22 mouse cellular contexts compared by ENCODE assay signal in the genomic region with DNA sequence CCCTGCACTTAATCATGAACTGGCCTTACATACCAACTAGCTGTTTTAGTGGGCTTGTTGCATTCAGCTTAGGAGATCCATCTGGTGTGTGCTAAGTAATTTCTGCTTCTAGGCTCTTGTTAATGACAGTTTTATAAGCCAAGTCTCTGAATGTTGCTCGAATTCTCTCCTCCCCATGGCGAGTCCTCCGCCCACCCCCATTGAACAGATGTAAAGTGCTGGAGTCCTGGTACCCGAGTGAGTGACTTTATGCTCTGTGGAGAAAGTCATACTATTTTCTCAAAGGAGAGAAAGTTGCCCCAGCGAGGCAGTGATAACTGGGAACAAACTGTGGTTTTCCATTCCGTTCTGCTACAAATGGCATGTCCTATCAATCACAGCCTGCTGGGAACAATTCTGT.
DNase-seq lines count a peak whose midpoint lies in the region; ATAC-seq and TF ChIP-seq lines count a peak whose summit lies in the region.
"Had no signal": no experiment of that assay in that cellular context is flagged by ENCODE, and none has a peak within 500 bp of the region (broad histone marks: within the 10 kb centered on the region; RNA-seq: fewer than 3 reads in every experiment).

No protein-coding gene starts in this region.

- H3K4me3 ChIP-seq in kidney, embryonic 16.5 days (ENCODE audit: low read length) = no peak overlapping the region
- no peak overlapping the region for H3K4me3 ChIP-seq in lung, postnatal 0 days (ENCODE audit: low read depth, low read length)
- H3K4me3 ChIP-seq in hindbrain, embryonic 15.5 days = no peak overlapping the region
- H3K4me3 ChIP-seq: forebrain, embryonic 10.5 days; gastrocnemius, adult 2 months; heart, embryonic 10.5 days; intestine, embryonic 15.5 days; left cerebral cortex, adult 2 months; limb, embryonic 12.5 days; midbrain, embryonic 12.5 days had no signal

- TF ChIP-seq CTCF in lung, postnatal 0 days (IDR thresholded peaks at IDR 0.05) = no peak

- no peak overlapping the region for H3K4me2 ChIP-seq in kidney, embryonic 16.5 days (replicated peaks; ENCODE audit: low read depth, low read length)
- no peak overlapping the region for H3K4me2 ChIP-seq in lung, postnatal 0 days (replicated peaks; ENCODE audit: low read depth, low read length)
- H3K4me2 ChIP-seq in hindbrain, embryonic 15.5 days = no peak overlapping the region
- H3K4me2 ChIP-seq: intestine, embryonic 15.5 days; limb, embryonic 12.5 days; liver, embryonic 11.5 days; midbrain, embryonic 12.5 days had no signal

- peaks cover 43% of the 10 kb centered on the region for H3K4me1 ChIP-seq in kidney, embryonic 16.5 days (ENCODE audit: insufficient read depth, low read length)
- H3K4me1 ChIP-seq in lung, postnatal 0 days (ENCODE audit: insufficient read depth, low read depth, low read length) = no peaks in the 10 kb centered on the region; the same call in 1 of the 2 replicates
- H3K4me1 ChIP-seq in hindbrain, embryonic 15.5 days (replicated peaks) = peaks cover 30% of the 10 kb centered on the region

- no peaks in the 10 kb centered on the region for H3K27me3 ChIP-seq in kidney, embryonic 16.5 days (ENCODE audit: insufficient read depth, low read length)
- H3K27me3 ChIP-seq in lung, postnatal 0 days (replicated peaks; ENCODE audit: insufficient read depth, low read length) = no peaks in the 10 kb centered on the region; the same call in 1 of the 2 replicates
- H3K27me3 ChIP-seq in hindbrain, embryonic 15.5 days = no peaks in the 10 kb centered on the region
- H3K27me3 ChIP-seq: intestine, embryonic 15.5 days; limb, embryonic 12.5 days; midbrain, embryonic 12.5 days had no signal

- no peak for DNase-seq in kidney, adult 18-20 months
- peak; percentile 44 for DNase-seq in lung, postnatal 0 days (ENCODE audit: low spot score)
- no peak for DNase-seq in lung, postnatal 14 days
- DNase-seq in layer of hippocampus, adult 9-11 months = peak; percentile 49
- no peak for DNase-seq in gastrocnemius, postnatal 10 days
- no peak for DNase-seq in adrenal gland, adult (ENCODE audit: inconsistent age in 2 of 2, low spot score in 1 of 2)
- DNase-seq: adrenal gland, adult 8-10 months; cerebellum, adult 18-20 months; cerebellum, postnatal 14 days; gastrocnemius, adult 2 months; heart, postnatal 4 days; lung, adult 18-20 months; thymus, postnatal 14 days had no signal

- H3K36me3 ChIP-seq in kidney, embryonic 16.5 days (ENCODE audit: insufficient read depth, low read length) = no peaks in the 10 kb centered on the region
- H3K36me3 ChIP-seq in lung, postnatal 0 days (ENCODE audit: insufficient read depth, low read length) = no peaks in the 10 kb centered on the region
- H3K36me3 ChIP-seq in hindbrain, embryonic 15.5 days = no peaks in the 10 kb centered on the region
- H3K36me3 ChIP-seq: forebrain, embryonic 10.5 days; heart, embryonic 10.5 days; intestine, embryonic 15.5 days; limb, embryonic 12.5 days; midbrain, embryonic 12.5 days had no signal

- peak overlapping the region; percentile 35; the same call in 1 of the 2 replicates for H3K27ac ChIP-seq in kidney, embryonic 16.5 days (ENCODE audit: low read length)
- H3K27ac ChIP-seq in lung, postnatal 0 days (ENCODE audit: low read length) = no peak overlapping the region
- 0 out of 2 replicates have a peak overlapping the region, but pooled peaks have one; percentile 6 for H3K27ac ChIP-seq in hindbrain, embryonic 15.5 days (replicated peaks)
- H3K27ac ChIP-seq: forebrain, embryonic 10.5 days; gastrocnemius, adult 2 months; heart, embryonic 10.5 days; intestine, embryonic 15.5 days; left cerebral cortex, adult 2 months; limb, embryonic 12.5 days; midbrain, embryonic 12.5 days had no signal

- H3K9ac ChIP-seq in kidney, embryonic 16.5 days (replicated peaks; ENCODE audit: low read length) = no peak overlapping the region
- no peak overlapping the region for H3K9ac ChIP-seq in lung, postnatal 0 days (replicated peaks; ENCODE audit: low read depth)
- H3K9ac ChIP-seq in hindbrain, embryonic 15.5 days = no peak overlapping the region
- H3K9ac ChIP-seq: intestine, embryonic 15.5 days; limb, embryonic 12.5 days; midbrain, embryonic 12.5 days had no signal

- no peaks in the 10 kb centered on the region for H3K9me3 ChIP-seq in kidney, embryonic 16.5 days (ENCODE audit: low read length)
- H3K9me3 ChIP-seq in lung, postnatal 0 days (ENCODE audit: low read length) = no peaks in the 10 kb centered on the region
- no peaks in the 10 kb centered on the region for H3K9me3 ChIP-seq in hindbrain, embryonic 15.5 days
- H3K9me3 ChIP-seq: forebrain, embryonic 10.5 days; heart, embryonic 10.5 days; intestine, embryonic 15.5 days; limb, embryonic 12.5 days; midbrain, embryonic 12.5 days had no signal

- TF ChIP-seq EP300 in lung, postnatal 0 days (IDR thresholded peaks at IDR 0.05) = no peak

- ATAC-seq in kidney, embryonic 16.5 days (ENCODE audit: low FRiP score, low TSS enrichment) = no peak
- ATAC-seq in lung, postnatal 0 days = peak; percentile 48
- ATAC-seq in hindbrain, embryonic 15.5 days (ENCODE audit: low FRiP score, low read depth) = no peak
- ATAC-seq: intestine, embryonic 15.5 days had no signal

- WGBS in kidney, embryonic 16.5 days = 27% methylated on average over 6 of the region's 6 CpGs
- 63% methylated on average over 6 of the region's 6 CpGs for WGBS in lung, postnatal 0 days
- 52% methylated on average over 6 of the region's 6 CpGs for WGBS in hindbrain, embryonic 15.5 days

Comparison
In these comparisons a context has a peak if more than half of its experiments do, and no peak if none do; other contexts are left out.
1. DNase-seq: peak in lung, postnatal 0 days (single experiment) and layer of hippocampus, adult 9-11 months (single experiment); none in kidney, adult 18-20 months (single experiment), lung, postnatal 14 days (single experiment), gastrocnemius, postnatal 10 days (single experiment) and adrenal gland, adult (0 of 2).